Mouse (Mus musculus): ENCODE data around the gene Cacng1. TPM values are rescaled to one million over a fixed set of nuclear protein-coding genes. Genes with fewer than 3 reads are reported as not detected.

The Cacng1 gene
- polyA plus RNA-seq, 1 experiment: 1.4 TPM

- WGBS: 64% methylated on average over 20 of the region's 20 CpGs
- H3K4me3 ChIP-seq (ENCODE audit: insufficient read depth, low read depth, low read length): no peak overlapping the region
- TF ChIP-seq CTCF (conservative IDR thresholded peaks at IDR 0.05; ENCODE audit: insufficient read depth, insufficient read length, low read depth, low read length) (no peak), POLR2A (IDR thresholded peaks at IDR 0.05; ENCODE audit: low read depth, low read length) (no peak)
Measured at GRCm38 (mm10) chr11:107707897-107708610, 8.3 kb downstream of the Cacng1 start.

GRCm38 (mm10) chr11:107705476-107706074 is 10.7 kb downstream of the Cacng1 start:
- TF ChIP-seq CTCF (conservative IDR thresholded peaks at IDR 0.05; ENCODE audit: insufficient read depth, insufficient read length, low read depth, low read length) (no peak), POLR2A (IDR thresholded peaks at IDR 0.05; ENCODE audit: low read depth, low read length) (no peak)
- WGBS: 45% methylated on average over 11 of the region's 11 CpGs
- Histone ChIP-seq H3K36me3 (ENCODE audit: control insufficient read depth, insufficient read depth, low read length) (no peaks in the 10 kb centered on the region), H3K27me3 (replicated peaks; ENCODE audit: control insufficient read depth, insufficient read depth, low read length) (no peaks in the 10 kb centered on the region), H3K4me1 (ENCODE audit: control insufficient read depth, insufficient read depth, low read length) (peaks cover 4% of the 10 kb centered on the region; the same call in 1 of the 2 replicates), H3K4me3 (ENCODE audit: insufficient read depth, low read depth, low read length) (no peak overlapping the region), H3K27ac (ENCODE audit: insufficient read depth, low read depth, low read length) (no peak overlapping the region)
- no peak for DNase-seq

More at GRCm38 (mm10) chr11:107707897-107708610, 8.3 kb downstream of the Cacng1 start:
- Histone ChIP-seq H3K27me3 (replicated peaks; ENCODE audit: control insufficient read depth, insufficient read depth, low read length) (no peaks in the 10 kb centered on the region), H3K36me3 (ENCODE audit: control insufficient read depth, insufficient read depth, low read length) (no peaks in the 10 kb centered on the region), H3K27ac (ENCODE audit: insufficient read depth, low read depth, low read length) (no peak overlapping the region), H3K4me1 (ENCODE audit: control insufficient read depth, insufficient read depth, low read length) (peaks cover 4% of the 10 kb centered on the region; the same call in 1 of the 2 replicates)
- DNase-seq: no peak

- Histone ChIP-seq H3K27ac (ENCODE audit: insufficient read depth, low read depth, low read length) (no peak overlapping the region), H3K36me3 (ENCODE audit: control insufficient read depth, insufficient read depth, low read length) (no peaks in the 10 kb centered on the region), H3K4me3 (ENCODE audit: insufficient read depth, low read depth, low read length) (no peak overlapping the region), H3K27me3 (replicated peaks; ENCODE audit: control insufficient read depth, insufficient read depth, low read length) (no peaks in the 10 kb centered on the region), H3K4me1 (ENCODE audit: control insufficient read depth, insufficient read depth, low read length) (peaks cover 4% of the 10 kb centered on the region; the same call in 1 of the 2 replicates)
- no peak for DNase-seq
- WGBS: 73% methylated on average over 6 of the region's 6 CpGs
- TF ChIP-seq CTCF (conservative IDR thresholded peaks at IDR 0.05; ENCODE audit: insufficient read depth, insufficient read length, low read depth, low read length) (no peak), POLR2A (IDR thresholded peaks at IDR 0.05; ENCODE audit: low read depth, low read length) (no peak)
Measured at GRCm38 (mm10) chr11:107705060-107705459, 11.3 kb downstream of the Cacng1 start.

- TF ChIP-seq POLR2A (IDR thresholded peaks at IDR 0.05; ENCODE audit: low read depth, low read length) (no peak), CTCF (conservative IDR thresholded peaks at IDR 0.05; ENCODE audit: insufficient read depth, insufficient read length, low read depth, low read length) (no peak)
- Histone ChIP-seq H3K27ac (ENCODE audit: insufficient read depth, low read depth, low read length) (no peak overlapping the region), H3K27me3 (replicated peaks; ENCODE audit: control insufficient read depth, insufficient read depth, low read length) (no peaks in the 10 kb centered on the region), H3K4me3 (ENCODE audit: insufficient read depth, low read depth, low read length) (peak overlapping the region; percentile 10; the same call in 1 of the 2 replicates), H3K36me3 (ENCODE audit: control insufficient read depth, insufficient read depth, low read length) (no peaks in the 10 kb centered on the region), H3K4me1 (ENCODE audit: control insufficient read depth, insufficient read depth, low read length) (peaks cover 4% of the 10 kb centered on the region; the same call in 1 of the 2 replicates)
- peak; percentile 60 for DNase-seq
- 15% methylated on average over 27 of the region's 27 CpGs for WGBS
Measured at GRCm38 (mm10) chr11:107703272-107704134, 12.8 kb downstream of the Cacng1 start.

- DNase-seq: no peak
- Histone ChIP-seq H3K36me3 (ENCODE audit: control insufficient read depth, insufficient read depth, low read length) (no peaks in the 10 kb centered on the region), H3K27me3 (replicated peaks; ENCODE audit: control insufficient read depth, insufficient read depth, low read length) (no peaks in the 10 kb centered on the region), H3K4me3 (ENCODE audit: insufficient read depth, low read depth, low read length) (no peak overlapping the region), H3K4me1 (ENCODE audit: control insufficient read depth, insufficient read depth, low read length) (peaks cover 4% of the 10 kb centered on the region; the same call in 1 of the 2 replicates), H3K27ac (ENCODE audit: insufficient read depth, low read depth, low read length) (no peak overlapping the region)
- WGBS: 91% methylated on average over 4 of the region's 4 CpGs
- no peak for TF ChIP-seq CTCF (conservative IDR thresholded peaks at IDR 0.05; ENCODE audit: insufficient read depth, insufficient read length, low read depth, low read length)
- no peak for TF ChIP-seq POLR2A (IDR thresholded peaks at IDR 0.05; ENCODE audit: low read depth, low read length)
Measured at GRCm38 (mm10) chr11:107699967-107700366, 16.4 kb downstream of the Cacng1 start.

- 79% methylated on average over 6 of the region's 6 CpGs for WGBS
- TF ChIP-seq CTCF (conservative IDR thresholded peaks at IDR 0.05; ENCODE audit: insufficient read depth, insufficient read length, low read depth, low read length): no peak
- no peak for TF ChIP-seq POLR2A (IDR thresholded peaks at IDR 0.05; ENCODE audit: low read depth, low read length)
Measured at GRCm38 (mm10) chr11:107693338-107693737, 23.0 kb downstream of the Cacng1 start.

More at GRCm38 (mm10) chr11:107693338-107693737, 23.0 kb downstream of the Cacng1 start:
- no peak for DNase-seq
- Histone ChIP-seq H3K4me1 (ENCODE audit: control insufficient read depth, insufficient read depth, low read length) (no peaks in the 10 kb centered on the region), H3K36me3 (ENCODE audit: control insufficient read depth, insufficient read depth, low read length) (no peaks in the 10 kb centered on the region), H3K4me3 (ENCODE audit: insufficient read depth, low read depth, low read length) (no peak overlapping the region), H3K27me3 (replicated peaks; ENCODE audit: control insufficient read depth, insufficient read depth, low read length) (no peaks in the 10 kb centered on the region), H3K27ac (ENCODE audit: insufficient read depth, low read depth, low read length) (no peak overlapping the region)
